Mouse (Mus musculus) hindbrain, embryonic 11.5 days (tissue): ENCODE data around the gene Zfp740. TPM values are rescaled to one million over a fixed set of nuclear protein-coding genes. Genes with fewer than 3 reads are reported as not detected.
A peak's percentile ranks its signal among the peaks of the same experiment; 100 is the strongest.

Experiments used
- ATAC-seq: fragments of 200-750 bp; cut with Nextera tagmentation; 2 replicates; pipeline ENCODE4 v1.8.0; 2017; ENCODE audit warnings: mild to moderate bottlenecking, moderate TSS enrichment, moderate library complexity; ENCODE audit not compliant: low FRiP score
- DNase-seq: peaks from one replicate; pipeline ENCODE4 v3.0.0-alpha.2; 2015; ENCODE audit warnings: low spot score
- H3K27ac ChIP-seq: fragments of 300-500 bp; sonication (generic); 2 replicates; pipeline ENCODE4 v1.5.1; 2014; ENCODE audit warnings: mild to moderate bottlenecking, low read depth, low read length
- H3K27me3 ChIP-seq: fragments of 300-500 bp; sonication (generic); 2 replicates; pipeline ENCODE4 v1.6.1; 2014; ENCODE audit warnings: mild to moderate bottlenecking, low read length, moderate library complexity, mixed read lengths; ENCODE audit not compliant: control insufficient read depth, insufficient read depth
- H3K36me3 ChIP-seq: fragments of 300-500 bp; sonication (generic); 2 replicates; pipeline ENCODE4 v1.6.1; 2014; ENCODE audit warnings: mild to moderate bottlenecking, low read length, moderate library complexity, mixed read lengths; ENCODE audit not compliant: control insufficient read depth, insufficient read depth
- H3K4me1 ChIP-seq: fragments of 300-500 bp; sonication (generic); replicated peaks from 2 replicates; pipeline ENCODE4 v1.6.1; 2014; ENCODE audit warnings: low read length, mixed read lengths; ENCODE audit not compliant: control insufficient read depth, insufficient read depth
- H3K4me2 ChIP-seq: fragments of 300-500 bp; sonication (generic); replicated peaks from 2 replicates; pipeline ENCODE4 v1.6.1; 2014; ENCODE audit warnings: mild to moderate bottlenecking, low read depth, low read length
- H3K4me3 ChIP-seq: fragments of 300-500 bp; sonication (generic); 2 replicates; pipeline ENCODE4 v1.5.1; 2014; ENCODE audit warnings: low read depth, low read length
- H3K9ac ChIP-seq: fragments of 300-500 bp; sonication (generic); 2 replicates; pipeline ENCODE4 v1.6.1; 2014; ENCODE audit warnings: low read depth, low read length
- H3K9me3 ChIP-seq: fragments of 300-500 bp; sonication (generic); 2 replicates; pipeline ENCODE4 v1.6.1; 2016; ENCODE audit warnings: low read length; ENCODE audit not compliant: control insufficient read depth
- WGBS: fragments of 180-500 bp; shearing (Covaris S2); extraction: QIAGEN DNeasy Blood & Tissue Kit; methylation state at CpG from one replicate; pipeline ENCODE4 v1.1.7; 2014; 5-methylcytosine and 5-hydroxymethylcytosine counted together
- polyA plus RNA-seq: library from polyadenylated mRNA; unstranded; fragments of >200 nt; fragmentation: Nextera tagmentation; extraction: Ambion mirVana; gene quantifications from 2 replicates; pipeline ENCODE4 v1.2.1, GENCODE M21; 2014

The Zfp740 gene
- polyA plus RNA-seq, 1 experiment from 2014 or later: 49.7 TPM

DNA sequence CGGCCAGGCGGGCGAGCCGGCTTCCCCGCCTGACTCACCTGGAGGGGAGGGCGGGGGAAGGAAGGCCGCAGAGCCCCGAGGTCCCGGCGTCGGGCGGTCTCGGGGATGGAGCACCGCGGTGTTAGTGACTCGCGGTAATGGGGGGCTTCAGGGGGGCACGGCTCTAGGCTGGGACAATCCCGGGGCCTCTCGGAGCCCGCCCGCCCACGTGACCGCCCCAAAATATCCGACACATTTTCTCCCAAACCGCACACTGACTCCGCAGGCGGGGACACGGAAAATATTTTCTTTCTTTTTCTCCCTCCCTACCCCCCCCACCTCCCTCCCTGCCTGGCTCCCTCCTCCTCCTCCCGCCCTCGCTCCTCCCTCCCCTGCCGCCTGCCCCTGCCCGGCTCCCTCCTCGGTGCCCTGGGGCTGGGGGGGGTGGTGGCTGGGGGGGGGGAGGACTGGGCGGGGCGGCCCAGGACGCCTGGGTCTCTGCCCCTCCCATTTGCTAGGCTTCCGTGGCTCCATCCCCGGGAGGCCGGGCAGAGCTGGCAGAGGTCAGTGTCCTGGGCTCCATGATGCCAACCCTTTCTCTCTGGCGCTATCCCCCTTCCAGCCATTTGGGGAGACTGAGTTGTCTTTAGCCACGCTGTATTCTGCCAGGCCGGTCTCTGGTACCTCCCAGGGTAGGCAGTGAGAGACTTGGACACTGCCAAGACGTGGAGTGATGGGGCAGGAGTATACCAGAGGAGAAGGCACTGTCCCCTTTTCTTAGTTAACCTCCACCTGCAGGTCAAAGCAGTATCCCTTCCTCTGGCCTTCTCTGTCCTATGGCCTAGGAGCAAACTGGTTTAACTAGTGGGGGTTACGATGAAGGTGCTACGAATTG, 54.4 kb downstream of the Zfp740 start, which contains the start of gene Rarg:
Gene Rarg, minus strand, starts transcription at position 316 of the 874 bp plus-strand sequence.
- H3K4me3 ChIP-seq: peak within 1 kb of the TSS; percentile 49
- 0 out of 2 replicates have a peak within 1 kb of the TSS, but pooled peaks have one; percentile 42 for H3K27ac ChIP-seq
- H3K4me2 ChIP-seq: peak within 1 kb of the TSS; percentile 85
- H3K9me3 ChIP-seq: no peaks in the 10 kb centered on the region
- peak within 1 kb of the TSS; percentile 66 for H3K9ac ChIP-seq
- 1% methylated on average over 40 of the region's 46 CpGs for WGBS
- H3K27me3 ChIP-seq: peaks cover 36% of the 10 kb centered on the region
- H3K4me1 ChIP-seq: peaks cover 8% of the 10 kb centered on the region
- H3K36me3 ChIP-seq: no peaks in the 10 kb centered on the region
- ATAC-seq: peak; percentile 33; the same call in 1 of the 2 replicates
- peak; percentile 55 for DNase-seq

DNA sequence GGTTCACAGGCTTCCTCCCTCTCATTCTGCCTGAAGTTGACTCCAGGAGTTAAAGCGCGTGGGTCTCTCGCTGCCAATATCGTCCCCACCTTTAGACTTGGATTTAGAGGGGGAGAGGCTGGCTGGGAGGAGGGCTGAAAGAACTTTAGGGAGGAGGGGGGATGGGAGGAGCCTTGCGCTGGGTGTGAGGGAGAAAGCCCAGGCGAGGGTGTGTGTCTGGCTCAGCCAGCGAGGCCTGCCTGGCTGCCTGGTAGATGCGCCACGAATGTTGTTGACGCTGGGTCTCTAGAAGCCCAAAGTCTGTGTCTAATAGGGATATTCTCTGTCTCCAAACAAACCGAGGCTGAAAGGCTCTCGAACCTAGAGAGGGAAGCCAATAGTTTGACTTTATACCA, 55.0 kb downstream of the Zfp740 start:
- Histone ChIP-seq H3K4me3 (no peak overlapping the region), H3K4me1 (peaks cover 8% of the 10 kb centered on the region), H3K9me3 (no peaks in the 10 kb centered on the region), H3K4me2 (peak overlapping the region; percentile 85; the same call in 1 of the 2 replicates), H3K9ac (no peak overlapping the region), H3K27me3 (peaks cover 36% of the 10 kb centered on the region), H3K27ac (no peak overlapping the region), H3K36me3 (no peaks in the 10 kb centered on the region)
- DNase-seq (peak; percentile 55), ATAC-seq (no peak)
- WGBS: 5% methylated on average over 12 of the region's 12 CpGs

DNA sequence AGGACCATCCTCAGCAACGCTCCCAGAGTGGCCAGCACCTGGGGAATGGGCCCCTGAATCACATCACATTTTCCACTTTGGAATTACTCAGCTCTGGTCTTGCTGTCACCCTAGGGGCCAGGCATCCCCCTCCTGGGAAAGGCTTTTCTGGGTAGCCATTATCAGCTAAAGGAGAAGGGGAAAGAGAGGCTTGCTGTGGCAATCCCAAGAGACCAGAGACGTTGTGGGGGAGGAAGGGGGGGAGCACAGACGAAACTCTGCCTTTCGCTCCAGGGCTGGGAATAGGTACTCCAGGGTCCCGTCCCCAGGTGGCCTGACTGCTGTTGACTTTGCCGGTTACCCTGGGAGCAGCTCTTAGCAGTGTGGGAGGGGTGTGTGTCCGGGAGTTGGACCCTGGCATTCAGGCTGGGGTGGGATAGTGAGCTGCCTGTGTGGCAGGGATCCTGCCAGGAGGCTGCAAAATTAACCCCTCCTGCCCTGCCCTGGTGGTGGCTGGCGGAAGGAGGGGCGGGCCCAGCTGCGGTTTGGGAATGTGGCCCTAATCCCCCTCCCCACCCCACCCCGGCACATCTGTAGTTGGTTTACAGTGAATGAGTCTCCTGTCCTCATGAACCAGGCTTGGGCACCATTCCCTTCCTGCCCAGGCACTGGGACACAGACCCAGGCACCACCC, 55.7 kb downstream of the Zfp740 start:
- H3K36me3 ChIP-seq: no peaks in the 10 kb centered on the region
- H3K4me1 ChIP-seq: peaks cover 8% of the 10 kb centered on the region
- no peak overlapping the region for H3K9ac ChIP-seq
- no peak overlapping the region for H3K4me3 ChIP-seq
- H3K4me2 ChIP-seq: no peak overlapping the region
- H3K27ac ChIP-seq: no peak overlapping the region
- peak; percentile 18 for DNase-seq
- peaks cover 36% of the 10 kb centered on the region for H3K27me3 ChIP-seq
- no peak for ATAC-seq
- 8% methylated on average over 11 of the region's 11 CpGs for WGBS
- H3K9me3 ChIP-seq: no peaks in the 10 kb centered on the region

DNA sequence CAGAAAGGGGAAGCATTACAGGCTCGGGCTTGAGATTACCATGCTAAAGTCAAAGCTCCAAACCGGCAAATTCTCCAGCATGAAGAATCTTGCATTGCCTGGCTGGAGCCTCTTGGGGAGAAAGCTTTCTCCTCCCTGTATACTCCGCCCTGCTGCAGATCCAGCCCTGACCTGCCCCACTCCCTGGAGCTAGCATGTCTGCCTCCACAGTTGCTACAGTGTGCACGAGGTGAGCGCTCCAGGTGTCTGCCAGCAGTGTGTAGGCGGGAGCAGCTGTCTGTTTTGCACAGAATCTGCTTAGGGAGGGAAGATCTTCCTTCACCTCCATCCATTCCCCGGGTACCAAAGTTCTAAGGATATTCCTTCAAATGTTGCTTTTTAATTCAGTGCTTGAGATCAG, 59.5 kb downstream of the Zfp740 start:
- Histone ChIP-seq H3K4me3 (no peak overlapping the region), H3K27ac (no peak overlapping the region), H3K4me1 (peaks cover 3% of the 10 kb centered on the region), H3K9ac (no peak overlapping the region), H3K27me3 (peaks cover 13% of the 10 kb centered on the region), H3K9me3 (no peaks in the 10 kb centered on the region), H3K4me2 (no peak overlapping the region), H3K36me3 (no peaks in the 10 kb centered on the region)
- WGBS: 49% methylated on average over 7 of the region's 7 CpGs
- ATAC-seq (no peak), DNase-seq (no peak)

DNA sequence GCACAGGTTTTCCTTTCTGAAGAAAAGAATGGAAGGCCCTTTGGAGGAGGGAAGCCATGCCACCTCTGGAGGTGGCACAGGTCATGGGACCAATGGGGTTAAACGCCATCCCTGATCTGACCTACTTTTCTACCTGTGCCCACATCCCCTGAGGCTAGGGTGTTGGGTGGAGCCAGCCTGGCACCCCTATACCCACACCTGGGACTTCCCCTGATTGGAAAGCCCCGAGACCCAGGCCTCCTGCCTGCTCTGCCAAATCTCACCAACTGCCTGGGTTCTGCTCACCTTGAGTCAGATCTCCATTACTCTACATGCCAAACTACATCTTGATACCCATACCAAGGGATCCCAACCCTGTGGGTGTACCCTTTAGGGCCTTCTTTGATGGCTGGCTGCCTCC, 60.0 kb downstream of the Zfp740 start:
- no peak overlapping the region for H3K4me2 ChIP-seq
- no peaks in the 10 kb centered on the region for H3K36me3 ChIP-seq
- H3K27me3 ChIP-seq: peaks cover 8% of the 10 kb centered on the region
- H3K9ac ChIP-seq: no peak overlapping the region
- 89% methylated on average over 2 of the region's 2 CpGs for WGBS
- H3K4me1 ChIP-seq: no peaks in the 10 kb centered on the region; the same call in 1 of the 2 replicates
- H3K4me3 ChIP-seq: no peak overlapping the region
- H3K9me3 ChIP-seq: no peaks in the 10 kb centered on the region
- no peak overlapping the region for H3K27ac ChIP-seq
- DNase-seq (no peak), ATAC-seq (no peak)

Other genes with a start within 250 kb of the Zfp740 start
- gene Krt78, start 249.0 kb upstream of the Zfp740 start, polyA plus RNA-seq: 0.11 TPM in 1 of 2 replicates, not detected in the other
- gene Krt8, start 198.8 kb upstream of the Zfp740 start, polyA plus RNA-seq: 22.4 and 27.8 TPM in 2 replicates
- 20.5 and 22.7 TPM in 2 replicates for gene Krt18, start 175.1 kb upstream of the Zfp740 start, polyA plus RNA-seq
- gene Eif4b, start 129.5 kb upstream of the Zfp740 start, polyA plus RNA-seq: 85.0 and 103 TPM in 2 replicates
- gene Tns2, start 102.8 kb upstream of the Zfp740 start, polyA plus RNA-seq: 8.0 and 11.8 TPM in 2 replicates
- 10.1 and 11.9 TPM in 2 replicates for gene Spryd3, start 67.0 kb upstream of the Zfp740 start, polyA plus RNA-seq
- gene Igfbp6, start 58.9 kb upstream of the Zfp740 start, polyA plus RNA-seq: 0.31 TPM in 1 of 2 replicates, not detected in the other
- gene Soat2, start 52.7 kb upstream of the Zfp740 start, polyA plus RNA-seq: 0.13 and 0.17 TPM in 2 replicates
- 23.5 and 27.9 TPM in 2 replicates for gene Csad, start 1.5 kb downstream of the Zfp740 start, polyA plus RNA-seq
- 1.0 and 1.1 TPM in 2 replicates for gene Itgb7, start 28.7 kb downstream of the Zfp740 start, polyA plus RNA-seq
- 20.3 and 21.7 TPM in 2 replicates for gene Rarg, start 54.3 kb downstream of the Zfp740 start, polyA plus RNA-seq
- 0.15 TPM in 2 replicates for gene Gm9918, start 67.3 kb downstream of the Zfp740 start, polyA plus RNA-seq
- gene Mfsd5, start 76.2 kb downstream of the Zfp740 start, polyA plus RNA-seq: 51.6 and 57.0 TPM in 2 replicates
- gene Espl1, start 93.0 kb downstream of the Zfp740 start, polyA plus RNA-seq: 21.8 and 30.8 TPM in 2 replicates
- gene Pfdn5, start 122.9 kb downstream of the Zfp740 start, polyA plus RNA-seq: 401 and 431 TPM in 2 replicates
- 104 TPM in 2 replicates for gene Myg1, start 128.5 kb downstream of the Zfp740 start, polyA plus RNA-seq
- gene Aaas, start 147.5 kb downstream of the Zfp740 start, polyA plus RNA-seq: 65.9 and 76.2 TPM in 2 replicates
- gene Sp7, start 163.9 kb downstream of the Zfp740 start, polyA plus RNA-seq: 0.73 and 0.99 TPM in 2 replicates
- gene Sp1, start 202.9 kb downstream of the Zfp740 start, polyA plus RNA-seq: 10.5 and 11.5 TPM in 2 replicates
- 0.28 and 0.46 TPM in 2 replicates for gene Amhr2, start 242.1 kb downstream of the Zfp740 start, polyA plus RNA-seq